ENCODE assay signal across 6 mouse cellular contexts in genomic region chr14:6163538-6163937, GRCm38 (mm10). TPM values are rescaled to one million over a fixed set of nuclear protein-coding genes. Genes with fewer than 3 reads are reported as not detected.
"Had no signal": no experiment of that assay in that cellular context is flagged by ENCODE, and none has a peak within 500 bp of the region (broad histone marks: within the 10 kb centered on the region; RNA-seq: fewer than 3 reads in every experiment).

No protein-coding gene starts in this region.

RNA-seq across cellular contexts. Expression of gene Gm3476, which starts 37.9 kb away (rescaled TPM):
- total RNA-seq: layer of hippocampus, postnatal 14 days; left cerebral cortex, adult 8-10 months; left cerebral cortex, postnatal 14 days; left cerebral cortex, postnatal 4 days; monocyte, adult 5-6 weeks; neutrophil, adult 5-6 weeks had no signal

RNA-seq across cellular contexts. Expression of gene Gm3468, which starts 55.1 kb away (rescaled TPM):
- total RNA-seq: monocyte, adult 5-6 weeks; neutrophil, adult 5-6 weeks had no signal

RNA-seq across cellular contexts. Expression of gene Gm21560, which starts 55.6 kb away (rescaled TPM):
- total RNA-seq: monocyte, adult 5-6 weeks; neutrophil, adult 5-6 weeks had no signal
